Comparison of ENCODE assay signal across 22 mouse cellular contexts in genomic region chr2:78412985-78413384, GRCm38 (mm10).
DNase-seq lines count a peak whose midpoint lies in the region; ATAC-seq and TF ChIP-seq lines count a peak whose summit lies in the region.
"Had no signal": no experiment of that assay in that cellular context is flagged by ENCODE, and none has a peak within 500 bp of the region (broad histone marks: within the 10 kb centered on the region; RNA-seq: fewer than 3 reads in every experiment).

No protein-coding gene starts in this region.

- peak overlapping the region; percentile 3; the same call in 1 of the 2 replicates for H3K4me2 ChIP-seq in lung, embryonic 15.5 days
- H3K4me2 ChIP-seq: embryonic facial prominence, embryonic 13.5 days; embryonic facial prominence, embryonic 15.5 days; forebrain, embryonic 12.5 days had no signal

- CTCF ChIA-PET in Patski (lab: Charles Lee) = no interaction called here

- H3K9me3 ChIP-seq in lung, embryonic 15.5 days = no peaks in the 10 kb centered on the region
- H3K9me3 ChIP-seq: embryonic facial prominence, embryonic 13.5 days; embryonic facial prominence, embryonic 15.5 days; forebrain, embryonic 10.5 days; forebrain, embryonic 12.5 days had no signal

- no peak for TF ChIP-seq CTCF in Patski (IDR thresholded peaks at IDR 0.05)

- no peaks in the 10 kb centered on the region for H3K27me3 ChIP-seq in lung, embryonic 15.5 days
- no peaks in the 10 kb centered on the region for H3K27me3 ChIP-seq in Patski
- H3K27me3 ChIP-seq: embryonic facial prominence, embryonic 13.5 days; embryonic facial prominence, embryonic 15.5 days; forebrain, embryonic 12.5 days had no signal

- no peak overlapping the region for H3K4me3 ChIP-seq in lung, embryonic 15.5 days
- H3K4me3 ChIP-seq: embryonic facial prominence, embryonic 13.5 days; embryonic facial prominence, embryonic 15.5 days; erythroblast, embryonic 14.5 days; forebrain, embryonic 10.5 days; forebrain, embryonic 12.5 days had no signal

- H3K27ac ChIP-seq in lung, embryonic 15.5 days = peak overlapping the region; percentile 27
- H3K27ac ChIP-seq: embryonic facial prominence, embryonic 13.5 days; embryonic facial prominence, embryonic 15.5 days; forebrain, embryonic 10.5 days; forebrain, embryonic 12.5 days had no signal

- POLR2A ChIA-PET in Patski (lab: Charles Lee) = no interaction called here

- no peak overlapping the region for H3K9ac ChIP-seq in lung, embryonic 15.5 days
- H3K9ac ChIP-seq: embryonic facial prominence, embryonic 13.5 days; embryonic facial prominence, embryonic 15.5 days; forebrain, embryonic 12.5 days had no signal

- WGBS in lung, embryonic 15.5 days = 61% methylated on average over 4 of the region's 4 CpGs

- in situ Hi-C loops in Patski (cut with MboI; ENCODE audit: low pct_unique_long_range_greater_than_20kb) = no loop called here

- no peak for DNase-seq in lung, adult 18-20 months
- peak; percentile 17 for DNase-seq in Muller cell, postnatal 12 days (ENCODE audit: inconsistent ontology term)
- peak; percentile 37 for DNase-seq in Patski (ENCODE audit: low read depth, low spot score)
- DNase-seq in ovary, adult 18-20 months (ENCODE audit: low spot score) = no peak
- DNase-seq: adrenal gland, adult 2 months; adrenal gland, postnatal 10 days; adrenal gland, postnatal 25 days; cerebellum, adult 11 months; cerebellum, adult 18-20 months; cerebellum, adult 8-10 months; cerebellum, adult 9-11 months; cerebellum, postnatal 14 days; cerebellum, postnatal 36 days; embryo, embryonic 11 days had no signal

- H3K4me1 ChIP-seq in lung, embryonic 15.5 days = no peaks in the 10 kb centered on the region
- H3K4me1 ChIP-seq: embryonic facial prominence, embryonic 13.5 days; embryonic facial prominence, embryonic 15.5 days; forebrain, embryonic 10.5 days; forebrain, embryonic 12.5 days had no signal

- H3K36me3 ChIP-seq in lung, embryonic 15.5 days = no peaks in the 10 kb centered on the region
- H3K36me3 ChIP-seq: embryonic facial prominence, embryonic 13.5 days; embryonic facial prominence, embryonic 15.5 days; forebrain, embryonic 10.5 days; forebrain, embryonic 12.5 days had no signal

- ATAC-seq in lung, embryonic 15.5 days (ENCODE audit: borderline replicate concordance, extremely low read depth, low FRiP score, low TSS enrichment) = no peak
- ATAC-seq in Patski = peak; percentile 93
- ATAC-seq: forebrain, embryonic 14.5 days; forebrain, embryonic 16.5 days had no signal

Comparison
In these comparisons a context has a peak if more than half of its experiments do, and no peak if none do; other contexts are left out.
1. DNase-seq: peak in Muller cell, postnatal 12 days (single experiment) and Patski (single experiment); none in lung, adult 18-20 months (0 of 2) and ovary, adult 18-20 months (single experiment).